Mouse (Mus musculus) liver, postnatal 0 days (tissue): ENCODE data around the gene Atrnl1.

Experiments used
- CTCF ChIP-seq: sonication (generic); IDR thresholded peaks from 2 replicates; pipeline ENCODE4 v1.5.1; 2016; ENCODE audit warnings: antibody characterized with exemption, low read depth
- EP300 ChIP-seq: IDR thresholded peaks from 2 replicates; pipeline ENCODE4 v1.6.1; 2016; ENCODE audit warnings: antibody characterized with exemption, low read depth, mild to moderate bottlenecking

DNA sequence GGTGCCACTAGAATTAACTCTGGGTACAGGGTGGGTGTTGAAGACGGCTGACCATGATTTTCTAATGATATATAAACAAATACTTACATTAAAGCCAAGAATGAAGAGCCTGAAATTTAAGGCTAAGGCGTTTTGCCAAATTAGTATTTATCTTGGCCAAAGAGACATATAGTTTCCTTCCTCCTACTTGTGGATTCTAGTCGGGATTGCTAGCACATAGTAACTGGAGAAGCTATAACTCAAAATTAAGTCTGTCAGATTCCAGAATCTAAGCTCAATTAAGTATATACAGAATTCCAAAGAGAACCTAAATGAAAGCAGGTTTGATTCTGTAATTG lies 192.6 kb downstream of the Atrnl1 start:
- TF ChIP-seq CTCF = no peak
- no peak for TF ChIP-seq EP300
